Comparison of ENCODE assay signal across 11 mouse cellular contexts in the genomic region with DNA sequence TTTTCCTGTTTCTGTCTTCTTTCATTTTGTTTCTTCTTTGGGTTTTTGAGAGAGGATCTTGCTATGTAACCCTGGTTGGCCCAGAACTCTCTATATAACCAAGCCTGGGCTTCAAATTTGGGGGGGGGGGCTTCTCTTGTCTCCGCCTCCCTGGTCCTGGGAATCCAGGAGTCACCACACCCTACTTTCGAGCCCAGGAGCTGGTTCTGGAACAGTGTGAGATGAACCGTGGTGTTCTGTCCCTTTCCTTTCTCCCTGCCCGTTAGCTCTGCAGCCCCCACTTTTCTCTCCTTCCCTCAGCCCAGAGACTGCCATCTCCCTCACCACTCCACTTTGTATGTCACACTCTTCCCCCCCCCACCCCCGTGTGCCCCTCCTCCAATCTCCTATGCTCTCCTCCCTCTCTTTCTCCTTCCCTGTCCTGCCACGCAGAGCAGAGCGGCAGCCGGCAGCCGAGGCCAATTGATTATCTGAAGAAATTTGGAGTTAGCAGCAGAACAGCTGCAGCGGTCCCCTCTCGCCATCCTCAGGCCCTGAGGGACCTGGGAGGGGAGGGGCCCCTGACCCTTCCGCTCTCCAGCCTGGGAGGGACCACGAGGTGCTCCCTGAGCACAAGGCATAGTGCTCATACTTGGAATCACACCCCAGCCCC. TPM values are rescaled to one million over a fixed set of nuclear protein-coding genes. Genes with fewer than 3 reads are reported as not detected.
A peak's percentile ranks its signal among the peaks of the same experiment; 100 is the strongest.
DNase-seq lines count a peak whose midpoint lies in the region; ATAC-seq and TF ChIP-seq lines count a peak whose summit lies in the region.
"Had no signal": no experiment of that assay in that cellular context is flagged by ENCODE, and none has a peak within 500 bp of the region (broad histone marks: within the 10 kb centered on the region; RNA-seq: fewer than 3 reads in every experiment).

No protein-coding gene starts in this region.

- no peaks in the 10 kb centered on the region for H3K9me3 ChIP-seq in MEL (replicated peaks; ENCODE audit: insufficient read depth, low read length)
- no peaks in the 10 kb centered on the region for H3K9me3 ChIP-seq in hindbrain, embryonic 10.5 days
- no peaks in the 10 kb centered on the region for H3K9me3 ChIP-seq in midbrain, embryonic 13.5 days

- H3K27ac ChIP-seq in MEL (ENCODE audit: control insufficient read depth, low read depth, low read length): no peak overlapping the region
- H3K27ac ChIP-seq in hindbrain, embryonic 10.5 days: peak overlapping the region; percentile 92
- H3K27ac ChIP-seq in midbrain, embryonic 13.5 days: peak overlapping the region; percentile 87

- peak; percentile 70 for ATAC-seq in midbrain, embryonic 13.5 days

- no peak for TF ChIP-seq EP300 in MEL (IDR thresholded peaks at IDR 0.05; ENCODE audit: low read depth in 1 of 2, low read length in 2 of 2)

- H3K27me3 ChIP-seq in MEL (ENCODE audit: control insufficient read depth in 1 of 2, insufficient read depth in 2 of 2, low read length in 2 of 2): no peaks in the 10 kb centered on the region; a peak in 1 of 4 replicates
- H3K27me3 ChIP-seq in hindbrain, embryonic 10.5 days (ENCODE audit: insufficient read depth, poor library complexity, severe bottlenecking): peaks cover 39% of the 10 kb centered on the region
- 0 out of 2 replicates have a peak, but pooled peaks cover 5% of the 10 kb centered on the region for H3K27me3 ChIP-seq in midbrain, embryonic 13.5 days

- TF ChIP-seq RAD21 in MEL (IDR thresholded peaks at IDR 0.05; ENCODE audit: low read depth, low read length): no peak

- peak overlapping the region; percentile 6; the same call in 1 of the 2 replicates for H3K9ac ChIP-seq in MEL (ENCODE audit: control insufficient read depth, low read depth, low read length, poor library complexity, severe bottlenecking)
- peak overlapping the region; percentile 47 for H3K9ac ChIP-seq in midbrain, embryonic 13.5 days (replicated peaks)
- H3K9ac ChIP-seq: lung, embryonic 14.5 days had no signal

- TF ChIP-seq POLR2A in MEL (IDR thresholded peaks at IDR 0.05; ENCODE audit: control insufficient read depth in 1 of 2, insufficient read depth in 1 of 2, low read depth in 1 of 2, low read length in 2 of 2, poor library complexity in 1 of 2): no peak
- no peak for TF ChIP-seq POLR2A in brain, embryonic 14.5 days (IDR thresholded peaks at IDR 0.05; ENCODE audit: borderline replicate concordance, extremely low read depth, insufficient read depth, insufficient read length, poor library complexity, severe bottlenecking)

- DNase-seq in MEL (ENCODE audit: low read depth, low spot score): no peak
- DNase-seq in brain, embryonic 14.5 days (ENCODE audit: low read depth): peak; percentile 83
- peak; percentile 84 for DNase-seq in hindbrain, embryonic 10.5 days (ENCODE audit: low spot score)
- no peak for DNase-seq in spleen, postnatal 36 days (ENCODE audit: low spot score in 2 of 2)
- no peak for DNase-seq in layer of hippocampus, postnatal 36 days
- no peak for DNase-seq in cerebellum, adult 9-10 months
- DNase-seq: heart, postnatal 14 days; layer of hippocampus, adult 9-11 months; lung, embryonic 14.5 days had no signal

- 0 out of 4 replicates have a peak, but pooled peaks cover 0 to 7% of the 10 kb centered on the region in 2 experiments for H3K4me1 ChIP-seq in MEL (ENCODE audit: control insufficient read depth in 1 of 2, insufficient read depth in 2 of 2, low read length in 2 of 2)
- peaks cover 62% of the 10 kb centered on the region for H3K4me1 ChIP-seq in hindbrain, embryonic 10.5 days (replicated peaks)
- peaks cover 44% of the 10 kb centered on the region for H3K4me1 ChIP-seq in midbrain, embryonic 13.5 days (replicated peaks)

- H3K36me3 ChIP-seq in MEL (ENCODE audit: control insufficient read depth in 1 of 2, insufficient read depth in 2 of 2, low read length in 2 of 2): no peaks in the 10 kb centered on the region; a peak in 1 of 4 replicates
- H3K36me3 ChIP-seq in hindbrain, embryonic 10.5 days: peaks cover 9% of the 10 kb centered on the region
- no peaks in the 10 kb centered on the region for H3K36me3 ChIP-seq in midbrain, embryonic 13.5 days

- no peak for TF ChIP-seq CTCF in MEL (IDR thresholded peaks at IDR 0.05 in 2 of 3, conservative IDR thresholded peaks at IDR 0.05 in 1 of 3; ENCODE audit: control insufficient read depth in 1 of 3, insufficient read depth in 1 of 3, low read depth in 2 of 3, low read length in 3 of 3, poor library complexity in 1 of 3, severe bottlenecking in 1 of 3)
- no peak for TF ChIP-seq CTCF in brain, embryonic 14.5 days (IDR thresholded peaks at IDR 0.05; ENCODE audit: borderline replicate concordance, extremely low read depth, insufficient read depth, insufficient read length)

- peak overlapping the region in 1 of 2 experiments; percentile 2; a peak in 1 of 4 replicates for H3K4me3 ChIP-seq in MEL (ENCODE audit: control insufficient read depth in 1 of 2, insufficient read depth in 1 of 2, low read depth in 2 of 2, low read length in 2 of 2)
- H3K4me3 ChIP-seq in hindbrain, embryonic 10.5 days: peak overlapping the region; percentile 29
- H3K4me3 ChIP-seq in midbrain, embryonic 13.5 days (replicated peaks): no peak overlapping the region

- H3K79me2 ChIP-seq in MEL (ENCODE audit: control insufficient read depth, insufficient read depth, low read length, poor library complexity): no peaks in the 10 kb centered on the region

- 14% methylated on average over 13 of the region's 13 CpGs for WGBS in hindbrain, embryonic 10.5 days
- WGBS in midbrain, embryonic 13.5 days: 13% methylated on average over 13 of the region's 13 CpGs

- H3K4me2 ChIP-seq in midbrain, embryonic 13.5 days (replicated peaks): peak overlapping the region; percentile 36

TF ChIP-seq in MEL, 35 proteins besides CTCF, POLR2A, EP300 and RAD21:
- TF ChIP-seq MYB (IDR thresholded peaks at IDR 0.05; ENCODE audit: low read depth, low read length) (no peak), NRF1 (IDR thresholded peaks at IDR 0.05; ENCODE audit: insufficient read depth, low read depth, low read length, poor library complexity, severe bottlenecking) (no peak), USF1 (IDR thresholded peaks at IDR 0.05; ENCODE audit: low read depth, low read length) (no peak), UBTF (IDR thresholded peaks at IDR 0.05; ENCODE audit: borderline replicate concordance, insufficient read depth, low read depth, low read length) (no peak)

RNA-seq across cellular contexts. Expression of gene Nhlh1, which starts 8.1 kb away (rescaled TPM):
- not detected in 2 replicates for total RNA-seq in MEL (2012; rRNA removed)
- polyA plus RNA-seq in MEL (2012; ENCODE audit: insufficient read depth in 1 of 2, insufficient read length in 2 of 2, low read depth in 1 of 2, low replicate concordance in 2 of 2, missing spikeins in 1 of 2): not detected
- 14.8 and 19.3 TPM in 2 replicates for polyA plus RNA-seq in brain, embryonic 14.5 days (2012; rRNA removed)
- polyA plus RNA-seq in hindbrain, embryonic 10.5 days (2016; fragmentation: Nextera tagmentation; extraction: Ambion mirVana): 9.9 and 16.3 TPM in 2 replicates
- 7.7 and 8.9 TPM in 2 replicates for polyA plus RNA-seq in midbrain, embryonic 13.5 days (2015; fragmentation: Nextera tagmentation; extraction: Ambion mirVana)
- 1 to 10 TPM; 1.3 to 1.5 TPM for total RNA-seq in layer of hippocampus, postnatal 36 days (2021)
- total RNA-seq: heart, postnatal 14 days had no signal
- polyA plus RNA-seq: lung, embryonic 14.5 days; stomach, embryonic 14.5 days had no signal

RNA-seq across cellular contexts. Expression of gene Vangl2, which starts 21.0 kb away (rescaled TPM):
- total RNA-seq in MEL (2012; rRNA removed): 0.39 and 0.88 TPM in 2 replicates
- 1 to 10 TPM in 1 of 2 experiments, not detected in 1; 3.0 TPM for polyA plus RNA-seq in MEL (2012; ENCODE audit: insufficient read depth in 1 of 2, insufficient read length in 2 of 2, low read depth in 1 of 2, low replicate concordance in 2 of 2, missing spikeins in 1 of 2)
- polyA plus RNA-seq in brain, embryonic 14.5 days (2012; rRNA removed): 61.5 and 87.3 TPM in 2 replicates
- 46.0 and 72.6 TPM in 2 replicates for polyA plus RNA-seq in hindbrain, embryonic 10.5 days (2016; fragmentation: Nextera tagmentation; extraction: Ambion mirVana)
- polyA plus RNA-seq in midbrain, embryonic 13.5 days (2015; fragmentation: Nextera tagmentation; extraction: Ambion mirVana): 57.1 and 60.0 TPM in 2 replicates
- 10 to 100 TPM; 14.8 to 16.0 TPM for total RNA-seq in layer of hippocampus, postnatal 36 days (2021)

RNA-seq across cellular contexts. Expression of gene Copa, which starts 33.1 kb away (rescaled TPM):
- total RNA-seq in MEL (2012; rRNA removed): 90.8 and 92.3 TPM in 2 replicates
- 100 to 1,000 TPM in 1 of 2 experiments, 10 to 100 TPM in 1; 81.2 to 118 TPM for polyA plus RNA-seq in MEL (2012; ENCODE audit: insufficient read depth in 1 of 2, insufficient read length in 2 of 2, low read depth in 1 of 2, low replicate concordance in 2 of 2, missing spikeins in 1 of 2)
- 79.5 and 135 TPM in 2 replicates for polyA plus RNA-seq in brain, embryonic 14.5 days (2012; rRNA removed)
- polyA plus RNA-seq in hindbrain, embryonic 10.5 days (2016; fragmentation: Nextera tagmentation; extraction: Ambion mirVana): 173 and 187 TPM in 2 replicates
- 190 and 202 TPM in 2 replicates for polyA plus RNA-seq in midbrain, embryonic 13.5 days (2015; fragmentation: Nextera tagmentation; extraction: Ambion mirVana)
- 100 to 1,000 TPM; 144 TPM for total RNA-seq in layer of hippocampus, postnatal 36 days (2021)

RNA-seq across cellular contexts. Expression of gene Ncstn, which starts 33.3 kb away (rescaled TPM):
- total RNA-seq in MEL (2012; rRNA removed): 9.6 and 9.9 TPM in 2 replicates
- polyA plus RNA-seq in MEL (2012; ENCODE audit: insufficient read depth in 1 of 2, insufficient read length in 2 of 2, low read depth in 1 of 2, low replicate concordance in 2 of 2, missing spikeins in 1 of 2): 10 to 100 TPM in 1 of 2 experiments, not detected in 1; 38.5 TPM
- 136 and 139 TPM in 2 replicates for polyA plus RNA-seq in brain, embryonic 14.5 days (2012; rRNA removed)
- 112 and 127 TPM in 2 replicates for polyA plus RNA-seq in hindbrain, embryonic 10.5 days (2016; fragmentation: Nextera tagmentation; extraction: Ambion mirVana)
- polyA plus RNA-seq in midbrain, embryonic 13.5 days (2015; fragmentation: Nextera tagmentation; extraction: Ambion mirVana): 126 and 129 TPM in 2 replicates
- 10 to 100 TPM; 57.1 to 60.1 TPM for total RNA-seq in layer of hippocampus, postnatal 36 days (2021)

Comparison
In these comparisons a context has a peak if more than half of its experiments do, and no peak if none do; other contexts are left out.
1. DNase-seq: peak in brain, embryonic 14.5 days (single experiment) and hindbrain, embryonic 10.5 days (single experiment); none in MEL (single experiment), spleen, postnatal 36 days (0 of 2), layer of hippocampus, postnatal 36 days (0 of 2) and cerebellum, adult 9-10 months (single experiment).
2. RNA of gene Vangl2, which starts 21.0 kb away (polyA plus RNA-seq): 61.5 to 87.3 TPM in brain, embryonic 14.5 days, 46.0 to 72.6 TPM in hindbrain, embryonic 10.5 days and 57.1 to 60.0 TPM in midbrain, embryonic 13.5 days; 3.0 TPM in MEL; every median in the first group is over 10 times any median in the second.